Mouse (Mus musculus) cerebellum, postnatal 14 days (tissue): ENCODE measurements around the gene Plekhm2.

Experiments
- DNase-seq, 2 experiments: peaks; one replicate each; pipeline ENCODE4 v3.0.0; 2021; ENCODE audit warnings: mixed read lengths in 2 of 2

The Plekhm2 gene

GRCm38 (mm10) chr4:141602523-141603223, 62.0 kb downstream of the Plekhm2 start:
- DNase-seq, result no peak

- DNase-seq, result peak in 1 of 2 experiments; percentile 40
Measured at GRCm38 (mm10) chr4:141601148-141601862, 63.4 kb downstream of the Plekhm2 start.

GRCm38 (mm10) chr4:141600364-141600763, 64.3 kb downstream of the Plekhm2 start:
- no peak for DNase-seq

- peak; percentile 29 to 67 for DNase-seq
Measured at GRCm38 (mm10) chr4:141599251-141600141, 65.2 kb downstream of the Plekhm2 start.

GRCm38 (mm10) chr4:141598894-141599250, 65.8 kb downstream of the Plekhm2 start:
- no peak for DNase-seq

GRCm38 (mm10) chr4:141598199-141598893, 66.4 kb downstream of the Plekhm2 start:
- DNase-seq, result no peak

GRCm38 (mm10) chr4:141596700-141597328, 67.9 kb downstream of the Plekhm2 start:
- no peak for DNase-seq

DNA sequence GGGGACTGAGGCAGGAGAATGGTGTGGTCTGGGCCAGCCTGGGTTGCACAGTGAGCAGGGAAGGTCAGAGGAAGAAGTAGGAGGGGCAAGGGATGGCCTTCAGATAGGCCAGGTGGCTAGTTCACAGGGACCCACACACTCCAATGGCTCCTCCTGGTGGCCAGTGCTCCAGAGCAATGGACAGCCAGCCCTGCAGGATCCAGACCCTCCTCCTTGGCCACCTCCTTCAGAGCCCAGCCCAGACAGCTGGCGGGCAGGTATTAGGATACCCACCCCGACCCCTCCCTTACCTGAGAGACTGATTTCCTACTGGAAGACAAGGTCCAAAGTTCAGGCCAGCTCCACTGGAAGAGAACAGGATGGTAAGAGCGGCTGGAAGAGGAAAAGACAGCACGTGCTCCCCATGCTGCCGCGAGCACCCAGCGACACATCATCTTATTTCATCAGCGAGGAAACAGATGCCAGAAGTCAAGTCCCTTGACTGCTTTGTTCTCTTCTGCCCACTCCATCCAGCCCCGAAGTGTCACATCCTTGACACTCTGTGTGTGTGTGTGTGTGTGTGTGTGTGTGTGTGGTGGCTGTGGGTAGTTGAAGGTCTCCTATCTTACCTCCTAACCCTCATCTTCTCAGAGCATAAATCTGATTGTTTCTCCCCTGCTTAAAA, 69.0 kb downstream of the Plekhm2 start:
- DNase-seq, result peak in 1 of 2 experiments; percentile 46

DNA sequence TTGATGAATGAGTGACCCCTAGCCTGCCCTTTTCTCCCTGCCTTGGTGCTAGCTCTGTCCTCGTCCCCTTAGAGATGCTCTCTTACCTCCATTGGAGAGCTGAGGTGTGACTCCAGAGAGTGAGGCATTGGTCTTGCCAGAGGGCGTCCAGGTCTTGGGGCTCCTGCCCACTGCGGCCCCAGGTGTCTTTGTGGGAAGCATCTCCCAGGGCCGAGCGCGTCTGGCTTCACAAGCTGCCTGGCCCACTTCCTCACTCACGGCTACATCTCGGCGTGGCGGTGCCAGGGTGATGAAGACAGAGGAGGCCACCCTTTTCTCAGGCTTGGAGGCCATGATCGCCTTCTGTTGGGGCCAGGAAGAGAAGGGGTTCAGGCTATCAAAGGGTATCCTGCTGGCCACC, 69.6 kb downstream of the Plekhm2 start:
- no peak for DNase-seq

DNA sequence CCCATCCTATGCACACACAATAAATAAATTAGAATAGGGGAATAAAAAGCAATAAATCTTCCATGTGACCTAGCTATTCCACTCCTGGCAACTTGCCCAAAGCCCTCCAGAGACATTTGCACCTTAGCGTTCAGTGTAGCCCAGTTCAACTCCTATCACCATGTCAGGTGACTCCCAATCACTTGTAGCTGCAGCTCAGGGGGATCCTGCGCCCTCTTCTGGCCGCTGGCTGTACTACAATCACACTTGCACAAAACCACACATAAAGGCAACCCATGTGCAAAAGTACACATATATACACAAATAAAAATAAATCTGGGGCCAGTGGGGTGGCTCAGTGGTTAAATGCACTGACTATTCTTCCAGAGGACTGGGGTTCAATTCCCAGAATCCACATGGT, 73.2 kb downstream of the Plekhm2 start:
- DNase-seq, result peak; percentile 40 to 69

GRCm38 (mm10) chr4:141583919-141584318, 80.8 kb downstream of the Plekhm2 start:
- no peak for DNase-seq

GRCm38 (mm10) chr4:141581051-141581450, 83.6 kb downstream of the Plekhm2 start:
- peak in 1 of 2 experiments; percentile 37 for DNase-seq

GRCm38 (mm10) chr4:141578833-141579232, 85.9 kb downstream of the Plekhm2 start:
- DNase-seq, result no peak

- DNase-seq, result no peak
Measured at GRCm38 (mm10) chr4:141576877-141577276, 87.8 kb downstream of the Plekhm2 start.

DNA sequence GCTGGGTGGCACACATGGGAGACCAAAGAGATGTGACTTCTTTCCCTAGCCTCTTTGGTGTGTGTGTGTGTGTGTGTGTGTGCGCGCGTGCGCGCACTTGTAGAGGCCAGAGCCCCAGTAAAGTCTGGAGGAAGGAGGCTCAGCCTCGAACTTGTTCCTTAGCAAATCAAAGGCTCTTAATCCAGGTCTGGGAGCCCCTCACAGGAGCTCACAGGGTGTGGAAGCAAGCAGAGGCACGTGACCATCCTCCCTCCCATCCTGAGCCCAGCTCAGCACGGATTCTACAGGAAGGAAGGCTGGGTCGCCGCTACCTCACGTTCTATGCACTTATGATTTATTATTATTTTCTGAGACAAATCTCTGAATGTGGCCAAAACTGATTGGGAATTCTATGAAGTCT, 88.3 kb downstream of the Plekhm2 start:
- no peak for DNase-seq
